Mouse (Mus musculus) midbrain, embryonic 14.5 days (tissue): Measurements from ENCODE around the gene Vsx2. TPM values are rescaled to one million over a fixed set of nuclear protein-coding genes. Genes with fewer than 3 reads are reported as not detected.
"Not testable (repeated sequence)": the region's sequence is repeated elsewhere in the genome, so short reads cannot be mapped to it uniquely, and the experiment has no call there.

Experiments
- ATAC-seq: fragments of 200-750 bp; cut with Nextera tagmentation; 2 replicates; pipeline ENCODE4 v1.8.0; 2017; ENCODE audit warnings: moderate number of reproducible peaks, moderate library complexity; ENCODE audit not compliant: low FRiP score, low TSS enrichment
- DNase-seq: peaks from one replicate; pipeline ENCODE4 v3.0.0-alpha.2; 2015
- H3K27ac ChIP-seq: fragments of 300-500 bp; sonication (generic); replicated peaks from 2 replicates; pipeline ENCODE4 v1.5.1; 2014; ENCODE audit warnings: mild to moderate bottlenecking, low read depth, low read length, moderate library complexity
- H3K27me3 ChIP-seq: fragments of 300-500 bp; sonication (generic); 2 replicates; pipeline ENCODE4 v1.6.1; 2014; ENCODE audit warnings: low read length, control low read depth, mixed read lengths; ENCODE audit not compliant: control insufficient read depth, insufficient read depth
- H3K36me3 ChIP-seq: fragments of 300-500 bp; sonication (generic); 2 replicates; pipeline ENCODE4 v1.6.1; 2014; ENCODE audit warnings: low read length, control low read depth; ENCODE audit not compliant: control insufficient read depth, insufficient read depth
- H3K4me1 ChIP-seq: fragments of 300-500 bp; sonication (generic); 2 replicates; pipeline ENCODE4 v1.6.1; 2014; ENCODE audit warnings: mild to moderate bottlenecking, antibody characterized with exemption, low read length, control low read depth; ENCODE audit not compliant: control insufficient read depth, insufficient read depth
- H3K4me2 ChIP-seq: fragments of 300-500 bp; sonication (generic); 2 replicates; pipeline ENCODE4 v1.6.1; 2014; ENCODE audit warnings: mild to moderate bottlenecking, low read length, moderate library complexity
- H3K4me3 ChIP-seq: fragments of 300-500 bp; sonication (generic); replicated peaks from 2 replicates; pipeline ENCODE4 v1.5.1; 2014; ENCODE audit warnings: low read depth, low read length
- H3K9ac ChIP-seq: fragments of 300-500 bp; sonication (generic); replicated peaks from 2 replicates; pipeline ENCODE4 v1.6.1; 2014; ENCODE audit warnings: mild to moderate bottlenecking, low read length, moderate library complexity
- H3K9me3 ChIP-seq: fragments of 300-500 bp; sonication (generic); 2 replicates; pipeline ENCODE4 v1.6.1; 2016; ENCODE audit warnings: low read length, control low read depth, mixed read lengths; ENCODE audit not compliant: control insufficient read depth
- WGBS: fragments of 180-500 bp; shearing (Covaris S2); extraction: QIAGEN DNeasy Blood & Tissue Kit; methylation state at CpG from one replicate; pipeline ENCODE4 v1.1.7; 2014; 5-methylcytosine and 5-hydroxymethylcytosine counted together
- polyA plus RNA-seq: library from polyadenylated mRNA; unstranded; fragments of >200 nt; fragmentation: Nextera tagmentation; extraction: Ambion mirVana; gene quantifications from 2 replicates; pipeline ENCODE4 v1.2.1, GENCODE M21; 2014

Gene Vsx2
- polyA plus RNA-seq, 1 experiment from 2014 or later, result 2.7 TPM

DNA sequence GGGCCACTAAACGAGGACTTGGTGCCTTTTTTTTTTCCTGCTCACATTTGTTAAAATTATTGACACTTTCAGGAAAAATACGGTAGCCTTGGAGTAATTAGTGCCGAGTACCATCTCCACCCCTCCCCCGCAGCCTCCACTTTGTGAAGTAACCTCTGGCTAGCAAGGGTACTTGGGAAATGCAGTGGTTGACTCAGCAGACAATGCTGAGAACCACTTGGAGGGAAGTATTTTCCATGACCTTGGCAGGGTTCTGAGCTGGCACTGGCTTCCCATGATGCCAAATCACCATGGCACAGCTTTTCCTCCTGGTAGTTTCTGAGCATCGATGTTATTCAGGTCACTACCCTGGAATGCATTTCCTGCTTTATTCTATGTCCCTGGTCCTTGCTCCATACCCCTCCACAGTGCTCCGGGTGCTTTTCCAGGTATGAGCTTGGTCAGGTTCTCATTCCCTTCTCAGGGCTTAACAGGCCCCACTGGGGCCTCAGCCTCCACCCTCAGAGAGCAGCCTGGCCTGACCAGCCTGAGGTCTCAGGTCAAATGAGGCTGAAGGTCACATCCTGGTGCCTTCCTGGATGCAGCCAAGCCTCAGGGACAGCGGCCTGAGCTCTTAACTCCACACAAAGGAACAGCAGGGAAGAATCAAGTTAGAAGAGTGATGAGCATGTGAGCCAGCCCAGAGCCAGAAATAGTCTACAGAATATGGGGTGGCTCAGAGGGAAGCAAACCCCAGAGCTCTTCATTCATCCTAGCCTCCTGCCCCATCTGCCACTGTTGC, 35.7 kb upstream of the Vsx2 start:
- H3K36me3 ChIP-seq, result no peaks in the 10 kb centered on the region
- H3K27ac ChIP-seq, result no peak overlapping the region
- no peak overlapping the region for H3K4me2 ChIP-seq
- no peaks in the 10 kb centered on the region for H3K9me3 ChIP-seq
- ATAC-seq (no peak), DNase-seq (no peak)
- H3K27me3 ChIP-seq, result no peaks in the 10 kb centered on the region; the same call in 1 of the 2 replicates
- peaks cover 17% of the 10 kb centered on the region for H3K4me1 ChIP-seq
- WGBS, result 70% methylated on average over 7 of the region's 7 CpGs
- no peak overlapping the region for H3K4me3 ChIP-seq
- H3K9ac ChIP-seq, result no peak overlapping the region

DNA sequence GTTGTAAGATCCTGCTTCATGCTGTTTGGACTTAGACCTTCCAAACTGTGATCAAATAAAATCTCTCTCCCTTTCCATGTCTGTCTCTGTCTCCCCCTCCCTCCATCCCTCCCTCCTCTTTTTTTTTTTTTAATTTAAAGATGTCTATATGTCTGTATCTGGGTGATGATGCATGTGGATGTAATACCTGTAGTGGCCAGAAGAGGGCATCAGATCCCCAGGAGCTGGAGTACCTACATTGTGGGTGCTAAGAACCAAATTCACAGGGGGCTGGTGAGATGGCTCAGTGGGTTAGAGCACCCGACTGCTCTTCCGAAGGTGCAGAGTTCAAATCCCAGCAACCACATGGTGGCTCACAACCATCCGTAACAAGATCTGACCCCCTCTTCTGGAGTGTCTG, 30.0 kb upstream of the Vsx2 start:
- not testable (repeated sequence) for H3K4me3 ChIP-seq, H3K4me1 ChIP-seq, H3K27me3 ChIP-seq, ATAC-seq, H3K36me3 ChIP-seq, H3K9me3 ChIP-seq, DNase-seq, H3K27ac ChIP-seq, H3K4me2 ChIP-seq, H3K9ac ChIP-seq
- WGBS, result 87% methylated on average over 3 of the region's 3 CpGs

DNA sequence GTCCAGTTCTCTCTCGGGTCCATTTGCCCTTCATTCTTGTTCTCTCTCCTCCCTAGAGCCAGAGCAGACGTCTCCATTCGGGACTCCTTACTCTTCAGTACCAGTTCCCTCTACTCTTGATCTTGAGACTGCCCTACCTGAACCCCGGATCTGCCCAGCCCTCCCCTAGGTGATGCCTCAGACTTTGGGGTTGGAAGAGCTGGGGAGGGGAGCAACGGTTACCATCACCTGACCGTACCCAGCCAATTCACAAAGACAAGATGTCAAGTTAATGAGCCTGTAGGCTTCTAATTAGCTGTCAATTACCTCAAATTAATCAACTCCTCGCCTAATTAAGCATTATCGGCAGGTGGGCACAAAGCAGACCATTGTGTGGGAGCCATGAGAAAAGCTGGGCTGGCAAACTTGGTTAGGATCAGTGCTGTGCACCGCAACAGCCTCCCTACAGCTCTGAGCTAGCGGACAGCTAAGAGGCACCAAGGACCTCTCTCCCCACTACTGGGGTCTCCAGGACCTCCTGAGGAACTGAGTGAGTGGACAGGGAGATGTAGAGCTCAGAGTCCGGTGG, 28.1 kb upstream of the Vsx2 start:
- Histone ChIP-seq H3K4me1 (no peaks in the 10 kb centered on the region), H3K36me3 (no peaks in the 10 kb centered on the region), H3K27ac (no peak overlapping the region), H3K9me3 (no peaks in the 10 kb centered on the region), H3K4me3 (no peak overlapping the region), H3K4me2 (no peak overlapping the region), H3K27me3 (no peaks in the 10 kb centered on the region), H3K9ac (no peak overlapping the region)
- ATAC-seq (no peak), DNase-seq (no peak)
- WGBS, result 81% methylated on average over 11 of the region's 11 CpGs

DNA sequence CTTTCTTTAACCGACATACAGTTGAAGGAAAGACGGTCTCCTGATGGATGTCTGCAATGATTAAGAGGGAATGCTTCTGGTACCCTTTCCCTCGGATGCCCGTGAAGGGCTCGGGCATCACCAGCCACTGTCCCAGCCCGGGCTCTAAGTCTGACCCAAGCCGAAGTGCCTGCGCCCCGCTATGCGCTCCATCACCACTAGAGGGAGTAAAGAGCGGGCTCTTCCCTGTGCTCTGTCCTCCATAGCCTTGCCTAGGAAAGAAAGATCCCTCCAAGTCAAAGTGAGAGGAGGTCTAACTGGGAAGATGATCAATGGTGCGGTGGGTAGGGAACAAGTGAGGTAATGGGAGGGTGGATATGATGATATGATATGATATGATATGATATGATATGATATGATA, 23.5 kb upstream of the Vsx2 start:
- H3K36me3 ChIP-seq, result no peaks in the 10 kb centered on the region
- 4% methylated on average over 12 of the region's 12 CpGs for WGBS
- no peak overlapping the region for H3K4me3 ChIP-seq
- H3K27ac ChIP-seq, result no peak overlapping the region
- DNase-seq, result peak; percentile 85
- no peak overlapping the region for H3K4me2 ChIP-seq
- H3K4me1 ChIP-seq, result no peaks in the 10 kb centered on the region
- H3K9ac ChIP-seq, result no peak overlapping the region
- no peaks in the 10 kb centered on the region; the same call in 1 of the 2 replicates for H3K27me3 ChIP-seq
- ATAC-seq, result peak; percentile 53; the same call in 1 of the 2 replicates
- no peaks in the 10 kb centered on the region for H3K9me3 ChIP-seq

DNA sequence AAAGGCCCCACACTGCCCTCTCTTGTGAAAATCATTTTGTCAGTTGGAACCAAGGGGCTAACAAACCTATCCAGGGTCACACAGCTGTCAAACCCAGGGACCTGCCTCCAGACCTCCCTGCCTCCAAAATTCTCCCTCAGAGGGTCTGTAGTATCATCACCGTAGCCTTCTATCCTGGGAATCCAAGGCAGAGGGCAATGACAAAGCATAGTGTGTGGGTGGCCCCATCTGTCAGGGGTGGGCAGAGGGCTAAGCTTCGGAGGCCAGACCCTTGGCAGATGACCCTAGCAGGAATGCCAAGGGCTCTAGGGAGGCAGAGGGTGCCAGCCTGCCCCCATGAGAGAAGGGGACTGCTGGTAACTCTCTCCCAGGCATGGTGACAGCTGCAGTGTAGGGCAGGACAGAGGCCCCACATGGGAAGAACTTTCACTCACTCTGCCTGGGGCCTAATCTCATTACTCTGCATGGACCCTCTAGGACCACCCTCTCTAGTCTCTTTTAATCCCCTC, 22.9 kb upstream of the Vsx2 start:
- DNase-seq, result no peak
- ATAC-seq, result no peak
- WGBS, result 42% methylated on average over 2 of the region's 2 CpGs
- no peak overlapping the region for H3K4me2 ChIP-seq
- no peaks in the 10 kb centered on the region for H3K9me3 ChIP-seq
- no peaks in the 10 kb centered on the region; the same call in 1 of the 2 replicates for H3K27me3 ChIP-seq
- H3K36me3 ChIP-seq, result no peaks in the 10 kb centered on the region
- H3K27ac ChIP-seq, result no peak overlapping the region
- H3K9ac ChIP-seq, result no peak overlapping the region
- H3K4me1 ChIP-seq, result no peaks in the 10 kb centered on the region
- H3K4me3 ChIP-seq, result no peak overlapping the region

DNA sequence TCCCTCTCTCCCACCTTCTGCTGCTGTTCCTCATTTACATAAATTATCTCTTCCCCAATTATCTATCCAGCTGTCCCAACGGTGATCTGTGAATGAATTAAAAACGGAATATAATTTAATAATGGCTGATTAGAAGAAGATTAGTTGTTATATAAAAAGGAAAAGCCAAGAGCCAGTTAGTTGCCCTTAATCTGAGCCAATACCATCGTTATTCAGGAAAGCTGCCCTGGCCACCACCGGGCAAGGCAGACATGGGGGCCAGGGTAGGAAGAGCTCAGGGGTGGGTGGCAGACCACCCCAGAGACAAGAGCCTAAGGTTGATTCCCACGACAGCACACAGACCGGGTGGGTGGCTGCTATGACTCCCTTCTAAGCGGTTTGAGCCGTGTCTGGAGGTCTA, 21.3 kb upstream of the Vsx2 start:
- no peaks in the 10 kb centered on the region; the same call in 1 of the 2 replicates for H3K27me3 ChIP-seq
- no peak overlapping the region for H3K9ac ChIP-seq
- H3K27ac ChIP-seq, result 0 out of 2 replicates have a peak overlapping the region, but pooled peaks have one; percentile 1
- DNase-seq, result no peak
- no peaks in the 10 kb centered on the region for H3K9me3 ChIP-seq
- WGBS, result 38% methylated on average over 8 of the region's 8 CpGs
- no peak for ATAC-seq
- no peak overlapping the region for H3K4me3 ChIP-seq
- H3K4me1 ChIP-seq, result no peaks in the 10 kb centered on the region
- no peak overlapping the region for H3K4me2 ChIP-seq
- H3K36me3 ChIP-seq, result no peaks in the 10 kb centered on the region

DNA sequence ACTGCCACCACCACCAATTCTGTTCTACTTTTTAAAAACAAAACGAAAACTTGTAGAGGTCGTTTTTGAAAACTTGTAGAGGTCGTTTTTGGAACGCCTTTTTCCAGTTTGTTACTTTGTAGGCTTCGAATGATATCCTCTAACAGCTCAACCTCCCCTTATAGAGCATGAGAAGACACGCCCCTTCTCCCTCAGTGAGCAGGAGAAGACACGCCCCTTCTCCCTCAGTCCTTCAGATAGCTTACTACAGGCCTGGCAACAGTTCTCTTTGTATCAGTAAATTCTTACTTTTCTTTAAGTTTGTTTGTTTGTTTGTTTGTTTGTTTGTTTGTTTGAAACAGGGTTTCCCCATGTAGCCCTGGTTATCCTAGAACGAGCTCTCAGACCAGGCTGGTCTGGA, 14.3 kb upstream of the Vsx2 start:
- ATAC-seq (no peak), DNase-seq (no peak)
- Histone ChIP-seq H3K4me2 (no peak overlapping the region), H3K9ac (no peak overlapping the region), H3K4me3 (no peak overlapping the region), H3K4me1 (no peaks in the 10 kb centered on the region), H3K27me3 (no peaks in the 10 kb centered on the region; the same call in 1 of the 2 replicates), H3K27ac (no peak overlapping the region), H3K9me3 (no peaks in the 10 kb centered on the region; the same call in 1 of the 2 replicates), H3K36me3 (no peaks in the 10 kb centered on the region)
- WGBS, result 64% methylated on average over 8 of the region's 8 CpGs

DNA sequence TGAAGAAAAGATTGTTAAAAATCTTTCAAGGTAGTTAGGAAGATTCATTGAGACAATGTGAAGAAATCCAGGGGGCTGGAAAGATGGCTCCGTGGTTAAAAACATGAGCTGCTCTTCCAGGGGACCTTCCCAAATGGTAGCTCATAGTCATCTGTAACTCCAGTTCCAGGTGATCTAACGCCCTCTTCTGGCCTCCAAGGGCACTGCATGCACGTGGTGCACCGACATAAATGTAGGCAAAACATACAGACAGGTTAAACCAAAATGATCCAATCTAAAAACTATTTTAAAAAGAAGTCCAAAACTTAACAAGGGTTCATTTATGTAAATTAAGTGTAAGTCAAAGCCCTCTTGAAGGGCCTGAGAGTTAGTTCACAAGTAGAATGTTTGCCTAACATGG, 7.0 kb upstream of the Vsx2 start:
- H3K27me3 ChIP-seq, result peaks cover 7% of the 10 kb centered on the region
- ATAC-seq (no peak), DNase-seq (no peak)
- H3K4me2 ChIP-seq, result no peak overlapping the region
- WGBS, result 57% methylated on average over 4 of the region's 4 CpGs
- H3K9me3 ChIP-seq, result no peaks in the 10 kb centered on the region; the same call in 1 of the 2 replicates
- H3K27ac ChIP-seq, result no peak overlapping the region
- H3K9ac ChIP-seq, result no peak overlapping the region
- H3K4me3 ChIP-seq, result no peak overlapping the region
- H3K4me1 ChIP-seq, result no peaks in the 10 kb centered on the region
- no peaks in the 10 kb centered on the region for H3K36me3 ChIP-seq

DNA sequence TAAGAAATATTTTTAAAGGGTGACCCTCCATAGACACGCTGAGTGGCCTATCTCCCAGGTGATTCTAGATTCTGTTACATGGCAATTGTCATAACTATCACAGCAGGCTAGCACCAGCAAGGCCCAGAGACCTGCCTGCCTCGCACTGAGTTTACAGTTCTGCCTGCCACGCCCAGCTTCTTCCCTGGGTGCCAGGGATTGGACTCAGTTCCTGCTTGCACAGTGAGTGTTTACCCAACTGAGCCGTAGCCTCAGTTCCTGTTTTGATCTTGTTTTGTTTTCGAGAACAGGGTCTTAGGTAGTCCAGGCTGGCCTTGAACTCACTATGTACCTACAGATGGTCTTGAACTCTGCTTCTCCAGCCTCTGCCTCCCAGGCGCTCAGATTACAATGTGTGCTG, 2.0 kb upstream of the Vsx2 start:
- Histone ChIP-seq H3K4me2 (no peak overlapping the region), H3K4me1 (no peaks in the 10 kb centered on the region; the same call in 1 of the 2 replicates), H3K27me3 (peaks cover 55% of the 10 kb centered on the region), H3K27ac (no peak overlapping the region), H3K36me3 (no peaks in the 10 kb centered on the region), H3K9ac (no peak overlapping the region), H3K9me3 (no peaks in the 10 kb centered on the region), H3K4me3 (no peak overlapping the region)
- WGBS, result 79% methylated on average over 6 of the region's 6 CpGs
- no peak for DNase-seq
- ATAC-seq, result no peak
